7 mouse cellular contexts compared by ENCODE assay signal in the genomic region with DNA sequence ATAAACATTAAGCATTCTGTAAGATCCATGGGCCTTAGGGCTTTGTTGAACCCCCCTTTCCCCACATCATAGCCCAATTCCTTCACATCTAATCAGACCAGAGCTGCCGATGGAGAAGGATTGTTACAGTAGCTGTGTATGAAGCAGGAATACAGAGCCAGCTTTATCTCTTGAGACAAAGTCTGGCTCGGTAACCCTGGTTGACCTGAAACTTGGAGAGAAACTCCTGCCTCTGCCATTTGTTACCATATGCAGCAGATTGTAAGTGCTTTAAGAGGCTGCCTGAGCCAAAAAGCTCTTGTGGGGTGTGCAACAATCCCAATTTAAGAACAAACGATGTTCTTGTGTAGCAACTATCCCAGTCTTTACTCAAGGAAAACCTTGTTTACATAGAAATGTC. TPM values are rescaled to one million over a fixed set of nuclear protein-coding genes. Genes with fewer than 3 reads are reported as not detected.
DNase-seq lines count a peak whose midpoint lies in the region; ATAC-seq and TF ChIP-seq lines count a peak whose summit lies in the region.

No protein-coding gene starts in this region.

- peak overlapping the region; percentile 87 for H3K4me3 ChIP-seq in lung, postnatal 0 days (ENCODE audit: low read depth, low read length)
- peak overlapping the region; percentile 84 for H3K4me3 ChIP-seq in forebrain, embryonic 12.5 days (replicated peaks)
- peak overlapping the region; percentile 76 for H3K4me3 ChIP-seq in limb, embryonic 12.5 days (replicated peaks)
- peak overlapping the region; percentile 92 for H3K4me3 ChIP-seq in stomach, embryonic 15.5 days (replicated peaks)

- H3K36me3 ChIP-seq in lung, postnatal 0 days (ENCODE audit: insufficient read depth, low read length), result no peaks in the 10 kb centered on the region
- H3K36me3 ChIP-seq in forebrain, embryonic 12.5 days (replicated peaks), result no peaks in the 10 kb centered on the region
- H3K36me3 ChIP-seq in limb, embryonic 12.5 days, result no peaks in the 10 kb centered on the region
- no peaks in the 10 kb centered on the region for H3K36me3 ChIP-seq in stomach, embryonic 15.5 days

- H3K9me3 ChIP-seq in lung, postnatal 0 days (ENCODE audit: low read length), result no peaks in the 10 kb centered on the region
- H3K9me3 ChIP-seq in forebrain, embryonic 12.5 days, result no peaks in the 10 kb centered on the region
- no peaks in the 10 kb centered on the region for H3K9me3 ChIP-seq in limb, embryonic 12.5 days
- no peaks in the 10 kb centered on the region for H3K9me3 ChIP-seq in stomach, embryonic 15.5 days

- no peak for TF ChIP-seq EP300 in lung, postnatal 0 days (IDR thresholded peaks at IDR 0.05)

- peak overlapping the region; percentile 97; the same call in 1 of the 2 replicates for H3K9ac ChIP-seq in lung, postnatal 0 days (replicated peaks; ENCODE audit: low read depth)
- peak overlapping the region; percentile 85 for H3K9ac ChIP-seq in forebrain, embryonic 12.5 days
- H3K9ac ChIP-seq in limb, embryonic 12.5 days (replicated peaks), result peak overlapping the region; percentile 83; the same call in 1 of the 2 replicates
- peak overlapping the region; percentile 90; the same call in 1 of the 2 replicates for H3K9ac ChIP-seq in stomach, embryonic 15.5 days

- 27% methylated on average over 3 of the region's 3 CpGs for WGBS in lung, postnatal 0 days
- WGBS in forebrain, embryonic 12.5 days, result 74% methylated on average over 3 of the region's 3 CpGs
- 72% methylated on average over 3 of the region's 3 CpGs for WGBS in limb, embryonic 12.5 days
- 46% methylated on average over 3 of the region's 3 CpGs for WGBS in stomach, embryonic 15.5 days

- no peak overlapping the region; the same call in 1 of the 2 replicates for H3K27ac ChIP-seq in lung, postnatal 0 days (ENCODE audit: low read length)
- no peak overlapping the region for H3K27ac ChIP-seq in forebrain, embryonic 12.5 days
- H3K27ac ChIP-seq in limb, embryonic 12.5 days, result no peak overlapping the region
- H3K27ac ChIP-seq in stomach, embryonic 15.5 days, result peak overlapping the region; percentile 61; the same call in 1 of the 2 replicates

- ATAC-seq in lung, postnatal 0 days, result no peak
- no peak for ATAC-seq in forebrain, embryonic 12.5 days (ENCODE audit: low FRiP score)
- ATAC-seq in limb, embryonic 12.5 days (ENCODE audit: insufficient number of reproducible peaks, insufficient read depth, low FRiP score, low TSS enrichment, low read depth), result no peak
- no peak for ATAC-seq in stomach, embryonic 15.5 days (ENCODE audit: insufficient read depth, low FRiP score, low read depth)
- ATAC-seq in megakaryocyte progenitor cell, adult 5-6 weeks (replicated peaks; ENCODE audit: poor library complexity), result no peak

- TF ChIP-seq CTCF in lung, postnatal 0 days (IDR thresholded peaks at IDR 0.05), result no peak

- intact Hi-C loops in left cerebral cortex, postnatal 36 days (cut with DNase I), result loop anchor here (10.0 kb wide), 1 partner anchor 173 kb away; no protein-coding TSS in a partner anchor

- no peaks in the 10 kb centered on the region for H3K27me3 ChIP-seq in lung, postnatal 0 days (replicated peaks; ENCODE audit: insufficient read depth, low read length)
- no peaks in the 10 kb centered on the region for H3K27me3 ChIP-seq in forebrain, embryonic 12.5 days
- no peaks in the 10 kb centered on the region for H3K27me3 ChIP-seq in limb, embryonic 12.5 days
- no peaks in the 10 kb centered on the region for H3K27me3 ChIP-seq in stomach, embryonic 15.5 days (replicated peaks)

- peak overlapping the region; percentile 71 for H3K4me2 ChIP-seq in lung, postnatal 0 days (replicated peaks; ENCODE audit: low read depth, low read length)
- peak overlapping the region; percentile 96 for H3K4me2 ChIP-seq in forebrain, embryonic 12.5 days
- peak overlapping the region; percentile 96 for H3K4me2 ChIP-seq in limb, embryonic 12.5 days
- peak overlapping the region; percentile 91 for H3K4me2 ChIP-seq in stomach, embryonic 15.5 days

- DNase-seq in lung, postnatal 0 days (ENCODE audit: low spot score), result peak; percentile 18
- DNase-seq in lung, postnatal 36 days, result no peak
- DNase-seq in left cerebral cortex, postnatal 36 days (ENCODE audit: low spot score in 2 of 2), result no peak

- H3K4me1 ChIP-seq in lung, postnatal 0 days (ENCODE audit: insufficient read depth, low read depth, low read length), result peaks cover 13% of the 10 kb centered on the region; the same call in 1 of the 2 replicates
- H3K4me1 ChIP-seq in forebrain, embryonic 12.5 days, result peaks cover 26% of the 10 kb centered on the region
- H3K4me1 ChIP-seq in limb, embryonic 12.5 days (replicated peaks), result peaks cover 14% of the 10 kb centered on the region
- peaks cover 9% of the 10 kb centered on the region; the same call in 1 of the 2 replicates for H3K4me1 ChIP-seq in stomach, embryonic 15.5 days

RNA-seq across cellular contexts. Expression of gene Ndufs6, which starts 3.4 kb away (rescaled TPM):
- polyA plus RNA-seq in lung, postnatal 0 days (2015; fragmentation: Nextera tagmentation; extraction: Ambion mirVana), result 270 and 333 TPM in 2 replicates
- polyA plus RNA-seq in forebrain, embryonic 12.5 days (2016; fragmentation: Nextera tagmentation; extraction: Ambion mirVana), result 302 and 309 TPM in 2 replicates
- 357 and 378 TPM in 2 replicates for polyA plus RNA-seq in limb, embryonic 12.5 days (2016; fragmentation: Nextera tagmentation; extraction: Ambion mirVana)
- 402 and 412 TPM in 2 replicates for polyA plus RNA-seq in stomach, embryonic 15.5 days (2015; fragmentation: Nextera tagmentation; extraction: Ambion mirVana)
- 100 to 1,000 TPM; 184 to 196 TPM for total RNA-seq in left cerebral cortex, postnatal 36 days (2021)
- total RNA-seq in megakaryocyte progenitor cell, adult 5-6 weeks (2015), result 167 and 208 TPM in 2 replicates
- 99.7 and 118 TPM in 2 replicates for total RNA-seq in megakaryocyte progenitor cell, adult 5-6 weeks (2017)

RNA-seq across cellular contexts. Expression of gene Mrpl36, which starts 3.4 kb away (rescaled TPM):
- polyA plus RNA-seq in lung, postnatal 0 days (2015; fragmentation: Nextera tagmentation; extraction: Ambion mirVana), result 99.6 and 103 TPM in 2 replicates
- polyA plus RNA-seq in forebrain, embryonic 12.5 days (2016; fragmentation: Nextera tagmentation; extraction: Ambion mirVana), result 110 and 115 TPM in 2 replicates
- polyA plus RNA-seq in limb, embryonic 12.5 days (2016; fragmentation: Nextera tagmentation; extraction: Ambion mirVana), result 110 and 111 TPM in 2 replicates
- polyA plus RNA-seq in stomach, embryonic 15.5 days (2015; fragmentation: Nextera tagmentation; extraction: Ambion mirVana), result 137 TPM in 2 replicates
- total RNA-seq in left cerebral cortex, postnatal 36 days (2021), result 10 to 100 TPM; 37.3 to 44.9 TPM
- total RNA-seq in megakaryocyte progenitor cell, adult 5-6 weeks (2015), result 133 and 144 TPM in 2 replicates
- total RNA-seq in megakaryocyte progenitor cell, adult 5-6 weeks (2017), result 50.8 and 56.5 TPM in 2 replicates
